Mouse (Mus musculus) left cerebral cortex, adult 2 months (tissue): ENCODE data around the gene Polr3c. TPM values are rescaled to one million over a fixed set of nuclear protein-coding genes. Genes with fewer than 3 reads are reported as not detected.
"Not testable (repeated sequence)": the region's sequence is repeated elsewhere in the genome, so short reads cannot be mapped to it uniquely, and the experiment has no call there.

Experiments used
- DNase-seq, 2 experiments: peaks; one replicate each; pipeline ENCODE4 v3.0.0; 2021 to 2022; ENCODE audit warnings: low spot score in 2 of 2, mixed read lengths in 1 of 2; ENCODE audit errors: extremely low spot score in 1 of 2
- H3K27ac ChIP-seq: fragments of 200-600 bp; 2 replicates; pipeline ENCODE4 v1.8.1; 2022
- H3K4me3 ChIP-seq: fragments of 200-600 bp; 2 replicates; pipeline ENCODE4 v1.8.1; 2022
- CTCF ChIP-seq: fragments of 200-600 bp; IDR thresholded peaks from 2 replicates; pipeline ENCODE4 v1.8.1; 2022; ENCODE audit warnings: antibody characterized with exemption, mild to moderate bottlenecking, moderate library complexity
- intact Hi-C: fragments of 180-260 bp; cut with DNase I; formaldehyde crosslinking; loops from one replicate; pipeline ENCODE4 v1.15.1; 2025
- total RNA-seq, 2 experiments: library from RNA; stranded (reverse); gene quantifications; 2 replicates each; pipeline ENCODE4 v1.2.3; 2021

Polr3c gene
- total RNA-seq, 2 experiments from 2014 or later: 22.7 to 25.3 TPM

- Histone ChIP-seq H3K4me3 (no peak overlapping the region), H3K27ac (no peak overlapping the region)
- DNase-seq: no peak
- TF ChIP-seq CTCF: no peak
- intact Hi-C loops: no loop called here
Observed at GRCm38 (mm10) chr3:96706217-96706616, 21.2 kb downstream of the Polr3c start.

- H3K27ac ChIP-seq: no peak overlapping the region
- no peak for DNase-seq
- intact Hi-C loops: no loop called here
- TF ChIP-seq CTCF: peak; percentile 53
- no peak overlapping the region for H3K4me3 ChIP-seq
Observed at GRCm38 (mm10) chr3:96704778-96705177, 22.6 kb downstream of the Polr3c start.

DNA sequence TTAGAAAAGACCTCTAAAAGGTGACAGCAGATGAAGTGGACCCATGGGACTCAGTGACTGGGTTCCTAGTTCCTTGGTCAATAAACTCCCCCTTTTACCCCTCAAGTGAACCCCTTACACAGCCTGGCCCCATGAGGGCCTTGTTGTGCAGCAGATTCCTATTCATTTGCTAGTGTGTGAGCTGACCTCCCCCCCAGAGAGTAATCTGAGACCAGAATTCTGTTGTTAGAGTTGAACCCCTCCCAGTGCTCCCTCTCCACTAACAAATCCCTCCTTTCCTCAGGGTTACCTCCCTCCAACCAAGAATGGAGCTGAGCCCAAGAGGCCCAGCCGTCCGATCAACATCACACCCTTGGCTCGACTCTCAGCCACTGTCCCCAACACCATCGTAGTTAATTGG lies 26.4 kb downstream of the Polr3c start:
- intact Hi-C loops: loop anchor here (2.0 kb wide), 1 partner anchor 154 kb away; no protein-coding TSS in a partner anchor
- Histone ChIP-seq H3K4me3 (no peak overlapping the region), H3K27ac (no peak overlapping the region)
- DNase-seq: no peak
- no peak for TF ChIP-seq CTCF

- DNase-seq: no peak
- H3K4me3 ChIP-seq: no peak overlapping the region
- no peak overlapping the region for H3K27ac ChIP-seq
- TF ChIP-seq CTCF: peak; percentile 64
- intact Hi-C loops: loop anchor here (2.0 kb wide), 1 partner anchor 154 kb away; no protein-coding TSS in a partner anchor
Observed at GRCm38 (mm10) chr3:96700376-96700775, 27.1 kb downstream of the Polr3c start.

- Histone ChIP-seq H3K4me3 (no peak overlapping the region), H3K27ac (no peak overlapping the region)
- intact Hi-C loops: no loop called here
- DNase-seq: no peak
- TF ChIP-seq CTCF: peak; percentile 23
Observed at GRCm38 (mm10) chr3:96698993-96699690, 28.3 kb downstream of the Polr3c start.

DNA sequence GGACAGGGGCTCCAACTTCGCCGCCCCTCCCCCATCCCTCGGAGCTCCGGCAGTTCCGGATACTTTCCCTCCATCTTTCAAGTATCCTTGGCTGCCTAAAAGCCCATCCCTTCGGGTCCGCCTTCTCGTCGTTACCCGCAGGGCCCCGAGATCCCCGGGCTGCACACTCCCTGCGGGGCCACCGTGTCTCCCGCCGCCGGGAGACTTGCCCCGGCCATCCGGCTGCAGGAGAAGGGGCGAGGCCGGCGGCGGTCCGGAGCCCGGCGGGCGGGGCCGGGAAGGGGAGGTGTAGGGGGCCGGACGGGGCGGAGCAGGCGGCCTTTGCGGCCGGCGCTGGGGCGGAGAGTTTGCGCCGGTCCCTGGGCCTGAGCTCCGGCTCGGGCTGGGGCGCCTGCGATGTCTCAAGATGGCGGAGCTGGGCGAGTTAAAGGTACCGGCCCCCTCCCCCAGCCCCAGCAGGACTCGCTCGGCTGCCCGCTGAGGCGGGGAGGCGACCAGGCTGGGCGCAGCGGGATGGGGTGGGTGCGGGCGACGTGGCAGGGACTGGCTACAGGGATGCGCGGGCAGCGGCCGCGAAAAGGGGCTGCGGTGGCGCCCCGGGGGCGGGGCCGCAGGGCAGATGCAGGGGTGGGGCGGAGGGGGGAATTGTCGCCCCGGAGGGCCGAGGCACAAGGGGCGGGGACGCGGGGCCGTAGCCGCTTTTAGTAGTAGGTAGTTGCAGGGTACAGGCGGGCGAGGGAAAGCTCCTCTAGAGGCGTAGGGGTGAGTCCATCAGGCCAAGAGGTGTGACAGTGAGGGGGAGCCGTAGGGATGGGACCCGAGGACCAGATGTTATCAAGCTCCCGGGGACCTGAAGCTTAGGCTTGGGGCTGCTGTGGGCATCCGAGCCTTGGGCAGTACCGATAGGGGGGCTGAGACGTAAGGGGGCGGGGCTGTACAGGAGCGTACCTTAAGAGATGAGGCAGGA lies 30.4 kb downstream of the Polr3c start:
- TF ChIP-seq CTCF: no peak
- H3K4me3 ChIP-seq: peak overlapping the region; percentile 89
- peak overlapping the region; percentile 94 for H3K27ac ChIP-seq
- peak; percentile 81 to 82 for DNase-seq
- intact Hi-C loops: loop anchor here (2.0 kb wide), 1 partner anchor 26 kb away; the partner anchor contains the start of gene Ankrd35

DNA sequence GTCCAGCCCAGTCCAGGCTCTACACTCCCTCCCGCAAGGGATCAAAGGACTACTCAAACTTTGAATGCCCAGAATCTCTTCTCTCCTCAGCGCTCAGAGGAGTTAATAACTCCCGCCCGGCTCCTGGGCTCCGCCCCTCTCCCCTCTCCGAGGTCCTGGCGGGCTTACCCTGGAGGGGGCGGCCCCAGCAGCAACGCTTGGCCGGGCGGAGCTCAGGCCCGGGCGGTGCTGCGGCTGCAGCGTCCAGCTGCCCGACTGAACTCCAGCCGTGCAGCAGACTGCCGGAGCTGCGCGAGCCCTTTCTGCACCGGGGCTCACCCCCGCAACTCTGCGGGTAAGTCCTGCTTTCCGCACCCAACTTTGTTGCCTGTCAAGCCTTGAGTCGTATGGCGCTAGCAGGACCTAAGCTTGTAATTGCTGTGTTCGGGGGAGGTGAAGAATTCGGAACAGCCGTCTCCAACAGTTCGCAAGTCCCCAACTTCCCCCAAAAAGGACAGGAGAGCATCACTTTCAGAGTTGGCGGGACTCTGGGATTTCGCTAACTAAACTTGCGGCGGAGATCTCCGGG lies 31.1 kb downstream of the Polr3c start, which contains the start of gene Pias3:
TSS of gene Pias3 (plus strand) at position 187 of the 568 bp plus-strand sequence.
- TF ChIP-seq CTCF: no peak
- peak within 1 kb of the TSS; percentile 94 for H3K27ac ChIP-seq
- peak in 1 of 2 experiments; percentile 68 for DNase-seq
- peak within 1 kb of the TSS; percentile 89 for H3K4me3 ChIP-seq
- intact Hi-C loops: loop anchor here (2.0 kb wide), 1 partner anchor 25 kb away; the partner anchor contains the start of gene Ankrd35

DNA sequence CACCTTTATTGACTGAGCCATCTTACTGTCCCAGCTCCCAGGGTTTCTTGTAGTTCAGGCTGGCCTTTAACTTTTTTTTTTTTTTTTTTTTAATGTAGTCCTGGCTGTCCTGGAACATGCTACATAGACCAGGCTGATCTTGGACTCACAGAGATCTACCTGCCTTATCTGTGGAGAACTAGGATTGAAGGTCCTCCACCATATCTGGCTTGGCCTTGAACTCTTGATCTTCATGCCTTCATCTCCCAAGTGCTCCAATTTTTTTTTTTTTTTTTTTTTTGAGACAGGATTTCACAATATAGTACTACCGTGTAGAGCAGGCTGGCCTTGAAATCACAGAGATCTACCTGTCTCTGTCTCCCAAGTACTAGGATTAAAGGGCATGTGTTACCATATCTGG lies 33.8 kb downstream of the Polr3c start:
- no peak overlapping the region for H3K27ac ChIP-seq
- intact Hi-C loops: no loop called here
- no peak overlapping the region for H3K4me3 ChIP-seq
- no peak for TF ChIP-seq CTCF
- no peak for DNase-seq

DNA sequence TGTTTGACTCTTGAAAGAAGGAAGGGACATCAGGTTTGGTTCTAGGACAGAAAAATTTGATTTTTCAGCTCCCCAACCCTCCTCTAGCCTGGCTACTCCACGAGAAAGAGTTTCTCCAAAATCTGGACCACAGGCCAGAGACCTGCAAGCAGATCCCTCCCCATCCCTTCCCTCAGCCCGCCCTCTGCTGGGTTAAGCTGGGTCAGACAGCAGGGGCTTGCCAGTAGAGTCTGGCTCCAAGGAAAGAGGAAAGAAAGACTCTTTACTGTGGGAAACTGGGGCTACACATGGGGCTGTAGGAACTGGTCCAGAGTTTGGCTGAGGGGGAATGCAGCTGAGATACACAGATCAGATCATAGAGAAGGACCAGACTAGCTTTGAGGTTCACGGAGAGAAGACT lies 34.9 kb downstream of the Polr3c start:
- TF ChIP-seq CTCF: peak; percentile 34
- no peak overlapping the region for H3K27ac ChIP-seq
- DNase-seq: no peak
- intact Hi-C loops: no loop called here
- no peak overlapping the region for H3K4me3 ChIP-seq

DNA sequence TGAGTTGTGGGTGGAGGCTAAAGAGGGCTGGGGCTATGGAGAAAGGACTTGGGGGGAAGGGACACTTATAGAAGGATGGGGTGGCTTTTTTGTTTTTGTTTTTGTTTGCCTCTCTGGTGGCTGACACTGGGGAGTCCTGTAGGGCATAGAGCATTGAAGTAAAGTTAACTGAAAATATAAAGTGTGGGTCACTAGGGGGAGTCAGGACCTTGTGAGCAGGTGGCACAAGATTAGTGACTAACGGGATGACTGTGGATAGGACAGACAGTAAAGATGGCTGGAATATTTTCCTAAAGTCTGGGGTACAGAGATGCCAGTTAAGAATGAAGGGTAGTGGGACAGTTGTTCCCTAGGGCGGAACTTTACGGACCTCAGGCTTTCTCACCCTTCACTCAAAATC lies 37.1 kb downstream of the Polr3c start:
- no peak for DNase-seq
- TF ChIP-seq CTCF: no peak; the same call in none of the 2 replicates
- no peak overlapping the region for H3K27ac ChIP-seq
- no peak overlapping the region for H3K4me3 ChIP-seq
- intact Hi-C loops: no loop called here

DNA sequence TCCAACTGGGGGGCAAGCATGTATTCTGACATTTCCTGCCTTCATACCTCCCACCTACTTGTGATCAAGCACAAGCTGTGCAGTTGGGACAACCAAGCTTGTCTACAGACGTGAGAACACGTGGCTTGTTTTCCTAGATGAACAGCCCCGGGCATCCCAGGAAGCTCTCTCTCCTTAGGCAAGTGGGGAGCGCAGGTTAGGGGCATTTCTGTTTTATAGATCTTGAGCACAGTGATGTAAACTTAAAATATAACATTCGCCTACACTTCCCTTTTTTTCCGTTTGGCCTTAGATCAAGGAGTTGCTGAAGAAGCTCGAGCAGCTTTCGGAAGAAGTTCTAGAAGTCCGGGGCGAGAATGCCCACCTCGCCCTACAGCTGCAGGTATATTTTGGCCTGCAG lies 38.6 kb downstream of the Polr3c start:
- H3K4me3 ChIP-seq: no peak overlapping the region
- H3K27ac ChIP-seq: no peak overlapping the region
- intact Hi-C loops: no loop called here
- no peak for TF ChIP-seq CTCF
- DNase-seq: no peak

DNA sequence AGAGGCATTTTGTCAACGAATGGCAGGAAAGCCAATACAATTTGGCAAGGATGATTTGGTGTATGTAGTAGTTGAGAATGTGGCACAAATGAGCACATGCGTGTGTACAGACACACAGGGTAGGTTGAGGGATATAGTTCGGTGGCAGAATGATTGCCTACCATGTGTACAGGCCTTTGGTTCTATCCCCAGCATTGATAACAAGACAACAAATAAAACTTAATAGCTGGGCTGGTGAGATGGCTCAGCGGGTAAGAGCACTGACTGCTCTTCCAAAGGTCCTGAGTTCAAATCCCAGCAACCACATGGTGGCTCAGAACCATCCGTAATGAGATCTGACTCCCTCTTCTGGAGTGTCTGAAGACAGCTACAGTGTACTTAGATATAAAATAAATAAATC lies 41.4 kb downstream of the Polr3c start:
- intact Hi-C loops: not testable (repeated sequence)

More for the DNA sequence above, 41.4 kb downstream of the Polr3c start:
- not testable (repeated sequence) for H3K4me3 ChIP-seq, H3K27ac ChIP-seq, DNase-seq
